In the genomic region with DNA sequence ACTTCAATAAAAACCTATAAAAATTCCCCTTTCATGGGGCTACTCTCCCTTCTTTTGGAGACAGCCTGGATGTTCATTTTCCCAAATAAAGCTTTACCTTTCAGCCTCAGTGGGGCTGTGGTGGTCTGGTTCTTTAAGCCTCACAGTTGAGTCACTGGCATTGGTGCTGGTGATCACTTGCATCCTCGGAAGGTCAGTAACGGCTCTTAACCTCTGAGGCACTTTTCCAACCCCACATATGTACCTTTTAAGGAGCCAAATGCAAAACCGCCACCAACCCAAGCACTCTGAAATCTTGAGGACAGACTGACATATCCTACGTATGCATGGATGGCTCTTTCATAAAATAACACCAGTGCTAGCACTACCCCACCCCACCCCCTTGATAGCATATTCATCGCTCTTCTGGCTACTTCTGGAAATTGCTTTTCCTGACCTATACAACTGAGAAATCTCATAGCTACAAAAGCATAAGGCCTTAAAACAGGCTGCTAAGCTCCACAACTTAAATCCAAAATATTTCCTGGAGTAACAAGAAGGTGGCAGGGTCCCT, we compare ENCODE assay signal across 19 mouse cellular contexts. TPM values are rescaled to one million over a fixed set of nuclear protein-coding genes. Genes with fewer than 3 reads are reported as not detected.
DNase-seq lines count a peak whose midpoint lies in the region; ATAC-seq lines count a peak whose summit lies in the region.
"Had no signal": no experiment of that assay in that cellular context is flagged by ENCODE, and none has a peak within 500 bp of the region (broad histone marks: within the 10 kb centered on the region; RNA-seq: fewer than 3 reads in every experiment).

No protein-coding gene starts in this region.

- peaks cover 10% of the 10 kb centered on the region for H3K4me1 ChIP-seq in heart, embryonic 12.5 days (replicated peaks)
- peaks cover 6% of the 10 kb centered on the region for H3K4me1 ChIP-seq in stomach, embryonic 16.5 days (ENCODE audit: control insufficient read depth, insufficient read depth, low read length)
- H3K4me1 ChIP-seq: hindbrain, embryonic 15.5 days; lung, embryonic 15.5 days had no signal

- no peak overlapping the region for H3K4me3 ChIP-seq in heart, embryonic 12.5 days
- H3K4me3 ChIP-seq in stomach, embryonic 16.5 days (replicated peaks; ENCODE audit: low read length) = no peak overlapping the region
- H3K4me3 ChIP-seq: heart, embryonic 15.5 days; hindbrain, embryonic 15.5 days; lung, embryonic 15.5 days had no signal

- H3K4me2 ChIP-seq in heart, embryonic 12.5 days = no peak overlapping the region
- no peak overlapping the region for H3K4me2 ChIP-seq in stomach, embryonic 16.5 days (ENCODE audit: low read depth, low read length)
- H3K4me2 ChIP-seq: heart, embryonic 15.5 days; hindbrain, embryonic 15.5 days; lung, embryonic 15.5 days had no signal

- H3K27me3 ChIP-seq in heart, embryonic 12.5 days (replicated peaks) = 0 out of 2 replicates have a peak, but pooled peaks cover 3% of the 10 kb centered on the region
- H3K27me3 ChIP-seq in stomach, embryonic 16.5 days (ENCODE audit: control insufficient read depth, insufficient read depth, low read length) = no peaks in the 10 kb centered on the region
- H3K27me3 ChIP-seq: heart, embryonic 15.5 days; hindbrain, embryonic 15.5 days; lung, embryonic 15.5 days had no signal

- peak overlapping the region; percentile 55; the same call in 1 of the 2 replicates for H3K27ac ChIP-seq in heart, embryonic 12.5 days (ENCODE audit: poor library complexity, severe bottlenecking)
- peak overlapping the region; percentile 33; the same call in 1 of the 2 replicates for H3K27ac ChIP-seq in stomach, embryonic 16.5 days (ENCODE audit: low read length)
- H3K27ac ChIP-seq: heart, embryonic 15.5 days; hindbrain, embryonic 15.5 days; lung, embryonic 15.5 days had no signal

- ATAC-seq in heart, embryonic 12.5 days (ENCODE audit: insufficient number of reproducible peaks, low FRiP score) = peak; percentile 67; the same call in 1 of the 2 replicates
- no peak for ATAC-seq in stomach, embryonic 16.5 days (ENCODE audit: insufficient read depth, low FRiP score)
- ATAC-seq in CD4-positive, CD25-positive, alpha-beta regulatory T cell, adult 4 months = no peak
- ATAC-seq: forebrain, postnatal 0 days had no signal

- 53% methylated on average over 5 of the region's 5 CpGs for WGBS in heart, embryonic 12.5 days
- 85% methylated on average over 5 of the region's 5 CpGs for WGBS in stomach, embryonic 16.5 days

- DNase-seq in heart, adult 8-10 months (ENCODE audit: low spot score) = no peak
- peak; percentile 26 to 66 for DNase-seq in spleen, postnatal 4 days (ENCODE audit: low spot score in 2 of 2)
- DNase-seq in spleen, adult 18-20 months = no peak
- peak; percentile 56 for DNase-seq in liver
- no peak for DNase-seq in ovary, postnatal 10 days (ENCODE audit: low spot score)
- DNase-seq: adrenal gland, adult 8-10 months; cerebellum, adult 2 months; forebrain, postnatal 0 days; gastrocnemius, postnatal 10 days; kidney, adult 2 months; kidney, postnatal 36 days; thymus, adult 2 months had no signal

- H3K36me3 ChIP-seq in heart, embryonic 12.5 days = peaks cover 2% of the 10 kb centered on the region
- no peaks in the 10 kb centered on the region for H3K36me3 ChIP-seq in stomach, embryonic 16.5 days (ENCODE audit: control insufficient read depth, insufficient read depth, low read length)
- H3K36me3 ChIP-seq: hindbrain, embryonic 15.5 days; lung, embryonic 15.5 days had no signal

- H3K9ac ChIP-seq in heart, embryonic 12.5 days = no peak overlapping the region
- H3K9ac ChIP-seq in stomach, embryonic 16.5 days (ENCODE audit: low read length) = no peak overlapping the region
- H3K9ac ChIP-seq: forebrain, postnatal 0 days; heart, embryonic 15.5 days; hindbrain, embryonic 15.5 days; lung, embryonic 15.5 days had no signal

- H3K9me3 ChIP-seq in heart, embryonic 12.5 days (replicated peaks) = no peaks in the 10 kb centered on the region
- no peaks in the 10 kb centered on the region for H3K9me3 ChIP-seq in stomach, embryonic 16.5 days (replicated peaks; ENCODE audit: control insufficient read depth, low read length)
- H3K9me3 ChIP-seq: G1E; heart, embryonic 15.5 days; hindbrain, embryonic 15.5 days; lung, embryonic 15.5 days had no signal

RNA-seq across cellular contexts. Expression of a gene that starts 48.9 kb away (rescaled TPM):
- 12.7 and 13.2 TPM in 2 replicates for polyA plus RNA-seq in heart, embryonic 12.5 days (2016; fragmentation: Nextera tagmentation; extraction: Ambion mirVana)
- 10 to 100 TPM in 3 of 4 experiments, 1 to 10 TPM in 1; 9.7 to 16.0 (median 11.8) TPM for total RNA-seq in heart, adult 8-10 months (2022)
- polyA plus RNA-seq in stomach, embryonic 16.5 days (2015; fragmentation: Nextera tagmentation; extraction: Ambion mirVana) = 7.8 and 8.1 TPM in 2 replicates
- polyA plus RNA-seq in CD4-positive, CD25-positive, alpha-beta regulatory T cell, adult 4 months (2017; shearing (Covaris generic)) = 1 to 10 TPM; 6.3 to 8.4 TPM

Comparison
In these comparisons a context has a peak if more than half of its experiments do, and no peak if none do; other contexts are left out.
1. DNase-seq: peak in spleen, postnatal 4 days (2 of 2) and liver (single experiment); none in heart, adult 8-10 months (single experiment), spleen, adult 18-20 months (0 of 2) and ovary, postnatal 10 days (single experiment).